ENCODE assay signal across 10 mouse cellular contexts in the genomic region with DNA sequence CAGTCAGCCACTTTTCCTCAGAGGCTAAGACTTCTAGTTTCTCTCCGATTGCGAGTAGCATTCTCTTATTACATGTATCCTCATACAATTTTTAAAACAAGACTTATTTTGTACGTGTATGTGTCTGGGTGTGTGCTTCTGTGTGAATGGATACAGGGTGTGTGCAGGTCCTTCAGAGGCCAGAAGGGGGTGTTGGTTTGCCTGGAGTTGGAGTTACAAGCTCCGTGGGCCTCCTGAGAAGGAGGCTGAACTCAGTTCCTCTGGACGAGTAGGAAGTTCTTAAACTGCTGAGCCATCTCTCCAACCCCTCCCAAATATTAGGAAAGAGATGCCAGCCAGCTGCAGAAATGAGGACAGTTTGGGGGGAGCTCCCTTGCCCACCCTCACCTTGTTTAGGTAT. TPM values are rescaled to one million over a fixed set of nuclear protein-coding genes. Genes with fewer than 3 reads are reported as not detected.
DNase-seq lines count a peak whose midpoint lies in the region; ATAC-seq and TF ChIP-seq lines count a peak whose summit lies in the region.
"Had no signal": no experiment of that assay in that cellular context is flagged by ENCODE, and none has a peak within 500 bp of the region (broad histone marks: within the 10 kb centered on the region; RNA-seq: fewer than 3 reads in every experiment).

No protein-coding gene starts in this region.

- peaks cover 7 to 14% of the 10 kb centered on the region in 2 experiments for H3K4me1 ChIP-seq in MEL (ENCODE audit: control insufficient read depth in 1 of 2, insufficient read depth in 2 of 2, low read length in 2 of 2)
- H3K4me1 ChIP-seq in midbrain, embryonic 13.5 days (replicated peaks) = peaks cover 27% of the 10 kb centered on the region

- H3K4me2 ChIP-seq in midbrain, embryonic 13.5 days (replicated peaks) = no peak overlapping the region

- no peak overlapping the region for H3K9ac ChIP-seq in MEL (ENCODE audit: control insufficient read depth, low read depth, low read length, poor library complexity, severe bottlenecking)
- no peak overlapping the region for H3K9ac ChIP-seq in midbrain, embryonic 13.5 days (replicated peaks)

- peak; percentile 42 for DNase-seq in cerebellum, adult 11-12 months
- DNase-seq in cerebellum, postnatal 4 days (ENCODE audit: low spot score in 2 of 2) = no peak
- DNase-seq in layer of hippocampus, adult 2 months (ENCODE audit: low spot score in 2 of 2) = no peak
- DNase-seq in layer of hippocampus, postnatal 25 days (ENCODE audit: extremely low spot score in 1 of 2, low spot score in 1 of 2) = no peak
- DNase-seq in MEL (ENCODE audit: low read depth, low spot score) = peak; percentile 62
- peak; percentile 65 for DNase-seq in lung, postnatal 36 days
- DNase-seq in adrenal gland, adult 18-20 months (ENCODE audit: low spot score in 2 of 2) = no peak

- WGBS in midbrain, embryonic 13.5 days = 74% methylated on average over 5 of the region's 5 CpGs

- H3K9me3 ChIP-seq in MEL (replicated peaks; ENCODE audit: insufficient read depth, low read length) = no peaks in the 10 kb centered on the region
- no peaks in the 10 kb centered on the region for H3K9me3 ChIP-seq in midbrain, embryonic 13.5 days
- H3K9me3 ChIP-seq: embryonic facial prominence, embryonic 10.5 days had no signal

- no peaks in the 10 kb centered on the region for H3K27me3 ChIP-seq in MEL (ENCODE audit: control insufficient read depth in 1 of 2, insufficient read depth in 2 of 2, low read length in 2 of 2)
- no peaks in the 10 kb centered on the region for H3K27me3 ChIP-seq in midbrain, embryonic 13.5 days

- peak; percentile 63 for TF ChIP-seq CTCF in layer of hippocampus, adult 2 months (conservative IDR thresholded peaks at IDR 0.05)
- peak; percentile 35 to 60 (median 46) for TF ChIP-seq CTCF in MEL (IDR thresholded peaks at IDR 0.05 in 2 of 3, conservative IDR thresholded peaks at IDR 0.05 in 1 of 3; ENCODE audit: control insufficient read depth in 1 of 3, insufficient read depth in 1 of 3, low read depth in 2 of 3, low read length in 3 of 3, poor library complexity in 1 of 3, severe bottlenecking in 1 of 3)

- TF ChIP-seq POLR2A in MEL (IDR thresholded peaks at IDR 0.05; ENCODE audit: control insufficient read depth in 1 of 2, insufficient read depth in 1 of 2, low read depth in 1 of 2, low read length in 2 of 2, poor library complexity in 1 of 2) = no peak

- no peak overlapping the region for H3K27ac ChIP-seq in layer of hippocampus, adult 2 months
- H3K27ac ChIP-seq in MEL (ENCODE audit: control insufficient read depth, low read depth, low read length) = no peak overlapping the region
- H3K27ac ChIP-seq in midbrain, embryonic 13.5 days = no peak overlapping the region
- H3K27ac ChIP-seq: embryonic facial prominence, embryonic 10.5 days had no signal

- no peak for TF ChIP-seq EP300 in MEL (IDR thresholded peaks at IDR 0.05; ENCODE audit: low read depth in 1 of 2, low read length in 2 of 2)

- no peak overlapping the region for H3K4me3 ChIP-seq in layer of hippocampus, adult 2 months
- no peak overlapping the region for H3K4me3 ChIP-seq in MEL (ENCODE audit: control insufficient read depth in 1 of 2, insufficient read depth in 1 of 2, low read depth in 2 of 2, low read length in 2 of 2)
- no peak overlapping the region for H3K4me3 ChIP-seq in midbrain, embryonic 13.5 days (replicated peaks)

- H3K36me3 ChIP-seq in MEL (ENCODE audit: control insufficient read depth in 1 of 2, insufficient read depth in 2 of 2, low read length in 2 of 2) = peaks cover 0 to 9% of the 10 kb centered on the region in 2 experiments; a peak in 2 of 4 replicates
- H3K36me3 ChIP-seq in midbrain, embryonic 13.5 days = no peaks in the 10 kb centered on the region
- H3K36me3 ChIP-seq: embryonic facial prominence, embryonic 10.5 days had no signal

- peak; percentile 16 for TF ChIP-seq RAD21 in MEL (IDR thresholded peaks at IDR 0.05; ENCODE audit: low read depth, low read length)

- no peaks in the 10 kb centered on the region; the same call in 1 of the 2 replicates for H3K79me2 ChIP-seq in MEL (ENCODE audit: control insufficient read depth, insufficient read depth, low read length, poor library complexity)

- ATAC-seq in midbrain, embryonic 13.5 days = no peak
- ATAC-seq: hindbrain, embryonic 16.5 days had no signal

TF ChIP-seq in MEL, 35 proteins besides CTCF, POLR2A, EP300 and RAD21:
- TF ChIP-seq SMC3 (IDR thresholded peaks at IDR 0.05; ENCODE audit: low read depth, low read length) = peak; percentile 54
- peak; percentile 9; the same call in 1 of the 2 replicates for TF ChIP-seq ZC3H11A (IDR thresholded peaks at IDR 0.05; ENCODE audit: low read depth, low read length)
- no peak for TF ChIP-seq NELFE (IDR thresholded peaks at IDR 0.05; ENCODE audit: low read depth, low read length)
- TF ChIP-seq MEF2A (IDR thresholded peaks at IDR 0.05; ENCODE audit: extremely low read depth, insufficient replicate concordance, low read depth, low read length, poor library complexity, severe bottlenecking) = no peak
- no peak for TF ChIP-seq ZNF384 (IDR thresholded peaks at IDR 0.05; ENCODE audit: low read depth, low read length)
- TF ChIP-seq POLR2AphosphoS2 (IDR thresholded peaks at IDR 0.05; ENCODE audit: low read length) = no peak
- no peak for TF ChIP-seq CHD1 (IDR thresholded peaks at IDR 0.05; ENCODE audit: low read depth, low read length)
- TF ChIP-seq UBTF (IDR thresholded peaks at IDR 0.05; ENCODE audit: borderline replicate concordance, insufficient read depth, low read depth, low read length) = no peak
- TF ChIP-seq NRF1 (IDR thresholded peaks at IDR 0.05; ENCODE audit: insufficient read depth, low read depth, low read length, poor library complexity, severe bottlenecking) = no peak
- TF ChIP-seq E2F4 (IDR thresholded peaks at IDR 0.05; ENCODE audit: borderline replicate concordance, low read depth, low read length) = no peak
- no peak for TF ChIP-seq GATA1 (IDR thresholded peaks at IDR 0.05; ENCODE audit: low read depth, low read length)
- TF ChIP-seq TBP (IDR thresholded peaks at IDR 0.05; ENCODE audit: low read depth, low read length) = no peak
TF ChIP-seq in MEL: peak in this region for 2.

RNA-seq across cellular contexts. Expression of a gene that starts 2.8 kb away (rescaled TPM):
- 10 to 100 TPM; 40.3 to 44.6 TPM for total RNA-seq in layer of hippocampus, adult 2 months (2021)
- 10 to 100 TPM; 38.9 to 47.6 TPM for total RNA-seq in layer of hippocampus, postnatal 25 days (2021)
- total RNA-seq in MEL (2012; rRNA removed) = 4.1 and 4.2 TPM in 2 replicates
- 1 to 10 TPM in 1 of 2 experiments, not detected in 1; 8.6 TPM for polyA plus RNA-seq in MEL (2012; ENCODE audit: insufficient read depth in 1 of 2, insufficient read length in 2 of 2, low read depth in 1 of 2, low replicate concordance in 2 of 2, missing spikeins in 1 of 2)
- total RNA-seq in adrenal gland, adult 18-20 months (2021) = 1 to 10 TPM; 4.1 to 5.1 TPM
- polyA plus RNA-seq in midbrain, embryonic 13.5 days (2015; fragmentation: Nextera tagmentation; extraction: Ambion mirVana) = 13.7 and 14.3 TPM in 2 replicates

RNA-seq across cellular contexts. Expression of a gene that starts 7.0 kb away (rescaled TPM):
- 10 to 100 TPM; 23.6 to 25.6 TPM for total RNA-seq in layer of hippocampus, adult 2 months (2021)
- total RNA-seq in layer of hippocampus, postnatal 25 days (2021) = 10 to 100 TPM; 25.2 to 25.6 TPM
- 40.8 and 50.3 TPM in 2 replicates for total RNA-seq in MEL (2012; rRNA removed)
- 10 to 100 TPM in 1 of 2 experiments, not detected in 1; 42.4 TPM for polyA plus RNA-seq in MEL (2012; ENCODE audit: insufficient read depth in 1 of 2, insufficient read length in 2 of 2, low read depth in 1 of 2, low replicate concordance in 2 of 2, missing spikeins in 1 of 2)
- 10 to 100 TPM; 17.5 to 17.6 TPM for total RNA-seq in adrenal gland, adult 18-20 months (2021)
- 80.1 and 82.0 TPM in 2 replicates for polyA plus RNA-seq in midbrain, embryonic 13.5 days (2015; fragmentation: Nextera tagmentation; extraction: Ambion mirVana)

Comparison
In these comparisons a context has a peak if more than half of its experiments do, and no peak if none do; other contexts are left out.
1. DNase-seq: peak in cerebellum, adult 11-12 months (single experiment), MEL (single experiment) and lung, postnatal 36 days (single experiment); none in cerebellum, postnatal 4 days (0 of 2), layer of hippocampus, adult 2 months (0 of 2), layer of hippocampus, postnatal 25 days (0 of 2) and adrenal gland, adult 18-20 months (0 of 2).